In the genomic region with DNA sequence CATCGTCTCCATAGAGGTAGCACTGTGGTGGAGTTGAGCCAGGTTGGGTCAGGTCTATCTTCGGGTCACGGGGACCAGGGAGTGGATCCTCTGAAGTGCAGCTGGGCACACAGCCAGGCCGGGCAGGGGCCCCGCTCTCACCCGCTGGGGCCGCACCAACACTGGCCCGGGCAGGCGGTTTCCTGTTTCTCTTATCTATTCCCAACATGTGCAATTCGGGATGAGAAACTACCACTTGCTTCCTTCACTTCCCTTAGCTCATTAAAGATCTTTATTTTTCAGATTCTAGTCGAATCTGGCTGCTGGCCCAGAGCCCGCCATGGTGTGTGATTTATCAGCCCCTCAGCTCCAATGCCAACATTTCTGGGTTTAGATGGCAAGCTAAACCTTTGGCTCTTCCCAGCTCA, we compare ENCODE assay signal across 11 mouse cellular contexts. TPM values are rescaled to one million over a fixed set of nuclear protein-coding genes. Genes with fewer than 3 reads are reported as not detected.
A peak's percentile ranks its signal among the peaks of the same experiment; 100 is the strongest.
DNase-seq lines count a peak whose midpoint lies in the region; ATAC-seq lines count a peak whose summit lies in the region.
"Had no signal": no experiment of that assay in that cellular context is flagged by ENCODE, and none has a peak within 500 bp of the region (broad histone marks: within the 10 kb centered on the region; RNA-seq: fewer than 3 reads in every experiment).

No protein-coding gene starts in this region.

- peak; percentile 31; the same call in 1 of the 2 replicates for ATAC-seq in liver, embryonic 15.5 days (ENCODE audit: insufficient read depth)
- no peak for ATAC-seq in CD4-positive, CD25-positive, alpha-beta regulatory T cell, adult 4 months

- intact Hi-C loops in heart, postnatal 25 days (cut with DNase I), result no loop called here

- 7% methylated on average over 12 of the region's 12 CpGs for WGBS in liver, embryonic 15.5 days (ENCODE audit: insufficient replicate concordance)

- H3K4me1 ChIP-seq in liver, embryonic 15.5 days (replicated peaks), result peaks cover 10% of the 10 kb centered on the region

- H3K27me3 ChIP-seq in liver, embryonic 15.5 days, result peaks cover 36% of the 10 kb centered on the region
- H3K27me3 ChIP-seq: neural tube, embryonic 15.5 days had no signal

- no peaks in the 10 kb centered on the region for H3K36me3 ChIP-seq in liver, embryonic 15.5 days (replicated peaks)
- H3K36me3 ChIP-seq: neural tube, embryonic 15.5 days had no signal

- H3K27ac ChIP-seq in liver, embryonic 15.5 days (replicated peaks), result no peak overlapping the region
- H3K27ac ChIP-seq: neural tube, embryonic 15.5 days had no signal

- no peaks in the 10 kb centered on the region for H3K9me3 ChIP-seq in liver, embryonic 15.5 days (replicated peaks)
- H3K9me3 ChIP-seq: neural tube, embryonic 15.5 days had no signal

- H3K4me2 ChIP-seq in liver, embryonic 15.5 days, result no peak overlapping the region
- H3K4me2 ChIP-seq: neural tube, embryonic 15.5 days had no signal

- H3K9ac ChIP-seq in liver, embryonic 15.5 days, result no peak overlapping the region
- H3K9ac ChIP-seq: neural tube, embryonic 15.5 days had no signal

- DNase-seq in 3T3-L1 (ENCODE audit: low read depth, low spot score) (peak; percentile 81), ZHBTc4 (ENCODE audit: low read depth, low spot score) (peak; percentile 33)
- DNase-seq in heart, postnatal 25 days (ENCODE audit: low spot score), result peak; percentile 9
- DNase-seq in thymus, postnatal 14 days, result no peak
- no peak for DNase-seq in spleen, adult 12 weeks (ENCODE audit: low spot score)
- DNase-seq in frontal cortex, postnatal 25 days (ENCODE audit: low spot score in 2 of 2), result no peak

- no peak overlapping the region for H3K4me3 ChIP-seq in liver, embryonic 15.5 days (replicated peaks)
- H3K4me3 ChIP-seq: neural tube, embryonic 15.5 days had no signal

RNA-seq across cellular contexts. Expression of a gene that starts 7.3 kb away (rescaled TPM):
- not detected for total RNA-seq in heart, postnatal 25 days (2021)
- polyA plus RNA-seq in liver, embryonic 15.5 days (2015; fragmentation: Nextera tagmentation; extraction: Ambion mirVana), result not detected in 2 replicates
- not detected for polyA plus RNA-seq in CD4-positive, CD25-positive, alpha-beta regulatory T cell, adult 4 months (2017; shearing (Covaris generic))
- total RNA-seq: adrenal gland, postnatal 4 days had no signal
- polyA plus RNA-seq: intestine, embryonic 14.5 days; neural tube, embryonic 15.5 days had no signal

RNA-seq across cellular contexts. Expression of a gene that starts 8.0 kb away (rescaled TPM):
- total RNA-seq in heart, postnatal 25 days (2021), result 1 to 10 TPM; 3.5 to 4.7 TPM
- 1.2 and 1.5 TPM in 2 replicates for polyA plus RNA-seq in liver, embryonic 15.5 days (2015; fragmentation: Nextera tagmentation; extraction: Ambion mirVana)
- polyA plus RNA-seq in CD4-positive, CD25-positive, alpha-beta regulatory T cell, adult 4 months (2017; shearing (Covaris generic)), result not detected

RNA-seq across cellular contexts. Expression of a gene that starts 13.7 kb away (rescaled TPM):
- 1 to 10 TPM; 7.0 to 7.1 TPM for total RNA-seq in heart, postnatal 25 days (2021)
- polyA plus RNA-seq in liver, embryonic 15.5 days (2015; fragmentation: Nextera tagmentation; extraction: Ambion mirVana), result 27.6 and 31.9 TPM in 2 replicates
- polyA plus RNA-seq in CD4-positive, CD25-positive, alpha-beta regulatory T cell, adult 4 months (2017; shearing (Covaris generic)), result 10 to 100 TPM; 44.7 to 59.3 TPM

RNA-seq across cellular contexts. Expression of a gene that starts 32.2 kb away (rescaled TPM):
- total RNA-seq in heart, postnatal 25 days (2021), result under 1 TPM in 1 of 2 experiments, not detected in 1; 0.08 TPM
- polyA plus RNA-seq in liver, embryonic 15.5 days (2015; fragmentation: Nextera tagmentation; extraction: Ambion mirVana), result 0.03 TPM in 1 of 2 replicates, not detected in the other
- polyA plus RNA-seq in CD4-positive, CD25-positive, alpha-beta regulatory T cell, adult 4 months (2017; shearing (Covaris generic)), result not detected

RNA-seq across cellular contexts. Expression of a gene that starts 50.8 kb away (rescaled TPM):
- 10 to 100 TPM; 82.1 to 82.5 TPM for total RNA-seq in heart, postnatal 25 days (2021)
- 51.4 and 56.9 TPM in 2 replicates for polyA plus RNA-seq in liver, embryonic 15.5 days (2015; fragmentation: Nextera tagmentation; extraction: Ambion mirVana)
- 10 to 100 TPM; 35.3 to 44.4 TPM for polyA plus RNA-seq in CD4-positive, CD25-positive, alpha-beta regulatory T cell, adult 4 months (2017; shearing (Covaris generic))

Comparison
In these comparisons a context has a peak if more than half of its experiments do, and no peak if none do; other contexts are left out.
1. DNase-seq: peak in 3T3-L1 (single experiment), ZHBTc4 (single experiment) and heart, postnatal 25 days (single experiment); none in thymus, postnatal 14 days (single experiment), spleen, adult 12 weeks (single experiment) and frontal cortex, postnatal 25 days (0 of 2).